Mouse (Mus musculus) liver, embryonic 15.5 days (tissue): ENCODE results near the gene Tmem229b. TPM values are rescaled to one million over a fixed set of nuclear protein-coding genes. Genes with fewer than 3 reads are reported as not detected.
"Not testable (repeated sequence)": the region's sequence is repeated elsewhere in the genome, so short reads cannot be mapped to it uniquely, and the experiment has no call there.

Source experiments
- ATAC-seq: fragments of 200-750 bp; cut with Nextera tagmentation; 2 replicates; pipeline ENCODE4 v1.8.0; 2017; ENCODE audit warnings: moderate number of reproducible peaks, mild to moderate bottlenecking, moderate library complexity; ENCODE audit not compliant: insufficient read depth
- H3K27ac ChIP-seq: fragments of 300-500 bp; sonication (generic); replicated peaks from 2 replicates; pipeline ENCODE4 v1.5.1; 2015; ENCODE audit warnings: mild to moderate bottlenecking, inconsistent platforms
- H3K27me3 ChIP-seq: fragments of 300-500 bp; sonication (generic); 2 replicates; pipeline ENCODE4 v1.6.1; 2015; ENCODE audit warnings: mild to moderate bottlenecking, inconsistent platforms
- H3K36me3 ChIP-seq: fragments of 300-500 bp; sonication (generic); replicated peaks from 2 replicates; pipeline ENCODE4 v1.6.1; 2015; ENCODE audit warnings: moderate library complexity, mild to moderate bottlenecking, inconsistent platforms
- H3K4me1 ChIP-seq: fragments of 300-500 bp; sonication (generic); replicated peaks from 2 replicates; pipeline ENCODE4 v1.6.1; 2015; ENCODE audit warnings: inconsistent platforms
- H3K4me2 ChIP-seq: fragments of 300-500 bp; sonication (generic); 2 replicates; pipeline ENCODE4 v1.6.1; 2015; ENCODE audit warnings: moderate library complexity, mild to moderate bottlenecking, inconsistent platforms
- H3K4me3 ChIP-seq: fragments of 300-500 bp; sonication (generic); replicated peaks from 2 replicates; pipeline ENCODE4 v1.5.1; 2015; ENCODE audit warnings: mild to moderate bottlenecking, inconsistent platforms
- H3K9ac ChIP-seq: fragments of 300-500 bp; sonication (generic); 2 replicates; pipeline ENCODE4 v1.6.1; 2015; ENCODE audit warnings: moderate library complexity, mild to moderate bottlenecking, inconsistent platforms
- H3K9me3 ChIP-seq: fragments of 300-500 bp; sonication (generic); replicated peaks from 2 replicates; pipeline ENCODE4 v1.6.1; 2016; ENCODE audit warnings: inconsistent platforms
- WGBS: fragments of 180-500 bp; shearing (Covaris S2); methylation state at CpG from one replicate; pipeline ENCODE4 v1.1.7; 2015; ENCODE audit warnings: mixed read lengths; ENCODE audit not compliant: insufficient replicate concordance; 5-methylcytosine and 5-hydroxymethylcytosine counted together
- polyA plus RNA-seq: library from polyadenylated mRNA; unstranded; fragments of >200 nt; fragmentation: Nextera tagmentation; extraction: Ambion mirVana; gene quantifications from 2 replicates; pipeline ENCODE4 v1.2.1, GENCODE M21; 2015

Gene Tmem229b
- polyA plus RNA-seq, 1 experiment from 2014 or later, result 3.5 TPM

DNA sequence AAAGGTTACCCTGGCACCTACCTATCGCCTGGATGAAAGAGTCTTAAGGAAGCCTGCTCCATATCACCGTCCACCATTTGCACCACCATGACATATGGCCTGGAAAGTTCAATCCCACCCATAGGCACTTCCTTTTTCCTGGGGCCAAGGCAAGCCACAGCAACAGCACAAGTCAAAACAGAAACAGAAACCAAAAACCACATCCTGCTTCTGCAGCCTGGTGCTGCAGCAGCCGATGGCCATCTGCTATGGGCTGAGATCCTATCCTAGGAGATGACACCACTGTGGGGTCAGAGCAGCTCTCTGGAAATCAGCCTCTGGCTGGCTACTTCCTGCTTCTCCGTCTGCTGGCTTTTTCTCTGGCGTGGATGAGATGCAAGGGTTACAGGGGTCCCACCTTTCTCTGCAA is 26.7 kb downstream of the Tmem229b start:
- Histone ChIP-seq H3K27ac (peak overlapping the region; percentile 55), H3K27me3 (no peaks in the 10 kb centered on the region), H3K4me1 (peaks cover 20% of the 10 kb centered on the region), H3K36me3 (no peaks in the 10 kb centered on the region), H3K4me3 (peak overlapping the region; percentile 38), H3K4me2 (peak overlapping the region; percentile 34), H3K9me3 (no peaks in the 10 kb centered on the region), H3K9ac (no peak overlapping the region)
- peak; percentile 70 for ATAC-seq
- 12% methylated on average over 5 of the region's 5 CpGs for WGBS

DNA sequence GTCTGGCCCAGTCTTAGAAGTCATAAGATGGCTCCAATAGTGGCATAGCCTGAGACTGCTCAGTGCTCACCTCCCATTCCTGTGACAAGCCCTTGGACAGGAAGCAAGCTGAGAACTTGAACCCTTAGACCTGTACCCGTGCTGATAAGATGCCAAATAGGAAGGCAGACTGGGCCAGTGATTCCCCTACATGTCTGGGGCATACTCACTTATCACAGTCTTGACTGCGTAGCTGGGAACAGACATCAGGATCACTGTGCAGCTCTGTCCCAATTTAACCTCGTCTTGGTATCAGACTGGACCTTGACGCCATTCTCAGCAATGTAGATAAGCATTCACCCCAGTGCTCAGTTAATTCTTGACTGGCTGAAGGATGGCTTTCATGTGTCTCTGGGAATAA is 29.9 kb downstream of the Tmem229b start:
- Histone ChIP-seq H3K27me3 (no peaks in the 10 kb centered on the region), H3K4me3 (no peak overlapping the region), H3K9ac (no peak overlapping the region), H3K36me3 (no peaks in the 10 kb centered on the region), H3K9me3 (no peaks in the 10 kb centered on the region), H3K4me2 (no peak overlapping the region), H3K27ac (no peak overlapping the region), H3K4me1 (peaks cover 8% of the 10 kb centered on the region; the same call in 1 of the 2 replicates)
- WGBS, result 26% methylated on average over 4 of the region's 4 CpGs
- ATAC-seq, result no peak

DNA sequence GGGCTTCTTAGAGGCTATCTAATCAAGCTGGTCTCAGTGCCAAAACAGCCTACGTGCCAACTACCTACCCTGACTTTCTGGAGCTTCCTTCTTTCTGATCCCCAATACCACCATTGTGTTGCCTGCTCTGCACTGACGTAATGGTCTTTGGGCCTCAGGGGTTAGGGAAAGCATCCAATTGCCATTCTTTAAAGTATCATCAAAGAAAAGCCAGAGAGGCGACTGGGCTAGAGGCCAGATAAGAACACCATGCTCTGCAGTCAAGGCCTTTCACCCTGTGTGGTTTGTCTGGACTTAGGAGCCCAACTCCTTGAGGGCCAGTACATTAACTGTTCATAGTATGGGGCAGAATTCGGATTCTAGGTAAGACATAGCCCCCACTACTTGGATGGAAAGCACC is 30.3 kb downstream of the Tmem229b start:
- H3K27ac ChIP-seq, result no peak overlapping the region
- no peak overlapping the region for H3K4me2 ChIP-seq
- peaks cover 7% of the 10 kb centered on the region; the same call in 1 of the 2 replicates for H3K4me1 ChIP-seq
- no peaks in the 10 kb centered on the region for H3K36me3 ChIP-seq
- no peaks in the 10 kb centered on the region for H3K27me3 ChIP-seq
- no peak overlapping the region for H3K4me3 ChIP-seq
- H3K9me3 ChIP-seq, result no peaks in the 10 kb centered on the region
- no peak for ATAC-seq
- H3K9ac ChIP-seq, result no peak overlapping the region
- 56% methylated on average over 4 of the region's 4 CpGs for WGBS

DNA sequence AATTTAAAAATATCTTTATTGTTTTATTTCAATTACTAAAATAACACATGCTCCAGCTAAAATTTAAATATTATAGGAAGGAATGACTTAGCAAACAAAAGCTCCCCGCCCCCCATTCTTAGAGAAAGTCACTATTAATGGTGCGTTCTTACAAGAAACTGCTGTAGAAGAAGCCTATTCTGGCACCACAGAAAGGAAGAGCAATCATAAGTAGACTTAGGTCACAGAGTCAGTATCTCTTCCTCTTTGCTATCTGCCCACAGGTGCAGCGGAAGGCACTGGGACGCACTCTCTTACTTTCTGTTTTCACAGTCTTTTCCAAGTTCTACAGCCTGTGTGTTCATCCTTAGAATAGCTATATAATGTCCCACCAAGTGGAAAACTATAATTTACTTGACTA is 31.6 kb downstream of the Tmem229b start:
- Histone ChIP-seq H3K9me3 (no peaks in the 10 kb centered on the region), H3K27me3 (no peaks in the 10 kb centered on the region), H3K4me1 (peaks cover 4% of the 10 kb centered on the region; the same call in 1 of the 2 replicates), H3K36me3 (no peaks in the 10 kb centered on the region), H3K4me2 (no peak overlapping the region), H3K9ac (no peak overlapping the region), H3K4me3 (no peak overlapping the region), H3K27ac (no peak overlapping the region)
- 65% methylated on average over 4 of the region's 4 CpGs for WGBS
- ATAC-seq, result no peak

DNA sequence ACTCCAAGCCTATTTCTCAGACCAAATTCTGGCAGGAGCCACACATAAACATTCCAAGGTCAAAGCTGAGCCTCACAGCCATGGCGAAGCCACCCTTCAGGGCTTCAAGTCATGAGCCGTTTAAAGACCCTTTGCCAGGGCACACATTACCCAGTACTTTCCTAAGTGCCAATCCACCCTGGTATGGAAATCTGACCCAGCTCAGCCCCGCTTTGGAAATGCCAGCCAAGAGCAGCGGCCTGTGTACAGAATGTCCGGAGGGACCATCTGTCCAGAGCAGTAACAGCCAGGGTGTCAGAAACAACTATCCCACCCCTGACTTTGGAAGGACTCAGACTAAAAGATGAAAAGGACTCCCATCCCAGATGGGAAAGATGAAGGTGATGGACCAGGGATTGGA is 32.7 kb downstream of the Tmem229b start:
- no peak for ATAC-seq
- 74% methylated on average over 5 of the region's 5 CpGs for WGBS
- H3K4me2 ChIP-seq, result no peak overlapping the region
- no peaks in the 10 kb centered on the region for H3K27me3 ChIP-seq
- no peak overlapping the region for H3K27ac ChIP-seq
- no peaks in the 10 kb centered on the region for H3K9me3 ChIP-seq
- no peak overlapping the region for H3K9ac ChIP-seq
- H3K4me1 ChIP-seq, result no peaks in the 10 kb centered on the region
- no peaks in the 10 kb centered on the region for H3K36me3 ChIP-seq
- no peak overlapping the region for H3K4me3 ChIP-seq

DNA sequence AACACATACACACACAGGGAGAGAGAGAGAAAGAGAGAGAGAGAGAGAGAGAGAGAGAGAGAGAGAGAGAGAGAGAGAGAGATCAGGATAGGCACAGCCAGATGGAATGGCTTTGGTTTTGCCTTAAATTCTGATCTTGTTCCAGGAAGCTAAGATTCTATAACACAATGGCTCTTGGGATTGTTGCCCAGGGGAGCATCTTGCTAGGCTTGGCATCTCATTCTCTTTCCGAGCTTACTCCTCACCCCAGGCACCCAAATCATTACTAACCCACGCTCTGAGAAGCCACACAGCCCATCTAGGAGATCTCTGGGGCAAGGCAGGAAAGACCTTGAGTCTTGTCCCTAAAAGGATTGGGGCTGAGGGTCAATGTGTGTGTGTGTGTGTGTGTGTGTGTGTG is 33.6 kb downstream of the Tmem229b start:
- Histone ChIP-seq H3K4me1 (no peaks in the 10 kb centered on the region), H3K4me3 (no peak overlapping the region), H3K27me3 (no peaks in the 10 kb centered on the region), H3K9me3 (no peaks in the 10 kb centered on the region), H3K27ac (no peak overlapping the region), H3K9ac (no peak overlapping the region), H3K36me3 (no peaks in the 10 kb centered on the region), H3K4me2 (no peak overlapping the region)
- 71% methylated on average over 2 of the region's 2 CpGs for WGBS
- no peak for ATAC-seq

DNA sequence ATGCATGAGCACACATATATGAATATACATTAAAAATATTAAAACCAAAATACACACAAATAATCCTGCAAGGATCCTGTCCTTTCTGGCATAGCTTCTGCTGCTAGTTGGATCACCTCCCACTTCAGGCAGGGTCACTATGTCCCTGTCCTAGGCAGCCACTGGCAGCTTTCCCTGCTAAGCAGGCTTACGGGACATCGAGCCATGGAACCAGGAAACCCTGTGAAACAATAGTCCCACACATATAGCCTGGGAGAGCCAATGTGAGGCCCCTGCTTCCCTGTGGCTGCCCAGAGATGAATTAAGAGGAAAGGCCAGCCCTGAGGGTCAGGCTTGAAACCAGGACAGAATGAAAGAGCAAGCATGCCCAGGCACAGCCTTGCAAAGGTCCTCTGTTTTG is 35.8 kb downstream of the Tmem229b start:
- 74% methylated on average over 2 of the region's 2 CpGs for WGBS

DNA sequence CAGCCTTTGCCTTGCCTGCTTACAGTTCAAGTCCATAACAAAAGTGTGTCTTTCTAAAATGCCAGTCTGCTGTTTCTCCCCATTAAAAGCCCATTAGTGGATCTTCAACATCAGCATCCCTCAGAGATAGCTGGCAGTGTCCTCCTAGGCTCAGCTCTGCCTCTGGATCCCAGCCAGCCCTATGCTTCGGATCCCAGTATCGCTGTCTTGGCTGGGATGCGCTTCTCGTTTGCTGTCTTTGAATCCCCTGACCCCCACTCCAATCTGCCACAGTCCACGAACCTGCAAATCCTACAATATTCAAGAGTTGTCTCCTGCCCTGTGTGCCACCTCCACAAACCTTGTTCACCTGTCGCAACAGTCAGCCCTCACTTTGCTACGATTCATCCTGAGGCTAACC is 36.7 kb downstream of the Tmem229b start:
- H3K4me2 ChIP-seq, result no peak overlapping the region
- H3K36me3 ChIP-seq, result no peaks in the 10 kb centered on the region
- no peak for ATAC-seq
- no peaks in the 10 kb centered on the region for H3K4me1 ChIP-seq
- H3K4me3 ChIP-seq, result no peak overlapping the region
- WGBS, result 72% methylated on average over 7 of the region's 7 CpGs
- H3K27ac ChIP-seq, result no peak overlapping the region
- no peaks in the 10 kb centered on the region for H3K27me3 ChIP-seq
- H3K9me3 ChIP-seq, result no peaks in the 10 kb centered on the region
- no peak overlapping the region for H3K9ac ChIP-seq

More for the DNA sequence above, 35.8 kb downstream of the Tmem229b start:
- no peak overlapping the region for H3K4me3 ChIP-seq
- no peak overlapping the region for H3K4me2 ChIP-seq
- H3K27me3 ChIP-seq, result no peaks in the 10 kb centered on the region
- ATAC-seq, result no peak
- no peak overlapping the region for H3K27ac ChIP-seq
- H3K4me1 ChIP-seq, result no peaks in the 10 kb centered on the region
- no peak overlapping the region for H3K9ac ChIP-seq
- H3K9me3 ChIP-seq, result no peaks in the 10 kb centered on the region
- H3K36me3 ChIP-seq, result no peaks in the 10 kb centered on the region

DNA sequence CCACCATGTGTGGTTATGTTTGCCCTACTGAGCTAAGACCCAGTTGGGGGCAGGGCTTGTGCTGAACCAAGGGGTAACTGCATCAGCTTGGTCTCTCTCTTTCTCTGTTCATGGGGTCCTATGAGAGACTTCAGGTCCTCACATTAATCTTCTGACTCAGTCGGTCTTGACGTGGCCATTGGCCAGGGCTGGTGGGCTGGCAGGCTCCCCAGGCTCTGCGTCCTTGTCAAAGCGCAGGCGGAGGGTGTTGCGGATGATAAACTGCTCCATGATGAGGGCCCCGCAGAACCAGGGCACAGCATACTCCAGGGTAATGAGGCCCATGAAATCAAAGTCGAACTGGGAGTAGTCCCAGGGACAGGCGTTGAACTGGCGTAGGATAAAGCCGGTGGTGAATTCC is 42.9 kb downstream of the Tmem229b start:
- WGBS, result 80% methylated on average over 11 of the region's 11 CpGs
- H3K27ac ChIP-seq, H3K4me2 ChIP-seq, ATAC-seq, H3K27me3 ChIP-seq, H3K9ac ChIP-seq, H3K9me3 ChIP-seq, H3K4me3 ChIP-seq, H3K36me3 ChIP-seq, H3K4me1 ChIP-seq: not testable (repeated sequence)

DNA sequence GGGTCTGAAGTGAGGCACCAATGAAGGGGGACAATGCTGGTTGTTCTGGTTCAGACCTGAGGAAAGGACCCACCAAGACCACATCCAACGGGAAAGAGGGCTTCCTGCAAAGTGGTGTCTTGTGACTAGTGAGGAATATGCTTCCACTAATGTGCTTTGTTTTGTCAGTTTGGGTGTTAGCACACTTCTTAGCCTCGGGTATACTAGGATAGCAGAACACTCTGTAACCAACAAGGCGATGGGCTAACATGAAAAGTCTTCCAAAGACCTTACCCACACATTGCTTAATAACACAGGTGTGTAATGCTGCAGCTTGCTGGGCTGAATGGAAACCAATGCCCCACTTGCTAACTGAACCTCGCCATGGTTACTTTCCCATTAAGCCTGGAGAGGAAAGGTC is 51.0 kb downstream of the Tmem229b start:
- ATAC-seq, result no peak
- no peak overlapping the region for H3K27ac ChIP-seq
- H3K4me1 ChIP-seq, result no peaks in the 10 kb centered on the region
- no peak overlapping the region for H3K4me2 ChIP-seq
- peaks cover 14% of the 10 kb centered on the region for H3K27me3 ChIP-seq
- H3K4me3 ChIP-seq, result no peak overlapping the region
- no peaks in the 10 kb centered on the region for H3K9me3 ChIP-seq
- H3K36me3 ChIP-seq, result no peaks in the 10 kb centered on the region
- WGBS, result 50% methylated on average over 4 of the region's 4 CpGs
- H3K9ac ChIP-seq, result no peak overlapping the region

DNA sequence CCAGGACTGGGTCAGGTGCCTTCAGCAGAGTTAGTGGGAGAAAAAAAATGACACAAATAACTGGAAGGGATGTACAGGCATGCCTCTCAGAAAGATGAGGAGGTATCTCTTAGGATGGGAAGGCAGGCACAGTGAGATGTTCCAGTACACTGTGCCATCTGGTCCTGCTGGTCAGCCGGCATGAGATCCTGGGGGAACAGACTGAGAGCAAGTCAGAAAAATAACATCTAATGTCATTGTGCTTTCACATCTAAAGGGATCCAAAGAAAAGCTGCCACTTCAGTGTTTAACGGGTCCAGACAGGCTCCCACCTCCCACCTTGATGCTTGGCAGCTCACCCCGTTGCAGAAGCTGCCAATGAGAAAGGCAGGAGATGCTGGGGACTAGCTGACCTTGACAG is 54.9 kb downstream of the Tmem229b start:
- Histone ChIP-seq H3K4me2 (no peak overlapping the region), H3K36me3 (no peaks in the 10 kb centered on the region), H3K9me3 (no peaks in the 10 kb centered on the region), H3K27ac (no peak overlapping the region), H3K4me3 (no peak overlapping the region), H3K9ac (no peak overlapping the region), H3K27me3 (peaks cover 22% of the 10 kb centered on the region), H3K4me1 (no peaks in the 10 kb centered on the region)
- WGBS, result 56% methylated on average over 3 of the region's 3 CpGs
- no peak for ATAC-seq

DNA sequence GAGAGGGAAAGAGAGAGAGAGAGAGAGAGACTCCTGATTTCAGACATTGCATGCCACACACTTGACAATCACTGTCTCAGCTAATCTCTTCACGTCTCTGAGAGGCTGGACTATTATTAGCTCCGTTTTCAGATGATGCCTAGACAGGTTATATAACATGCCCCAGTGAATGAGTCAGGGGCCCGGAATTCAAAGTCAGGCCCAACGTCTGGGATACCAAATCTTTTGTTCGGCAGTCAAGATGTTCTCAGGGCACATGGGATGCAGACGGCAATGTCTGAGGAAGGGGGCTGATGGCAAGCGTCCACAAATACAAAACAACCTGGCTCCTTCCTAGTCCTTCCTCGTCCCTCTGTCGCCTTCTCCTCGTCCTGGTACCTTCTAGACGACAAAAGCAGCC is 55.4 kb downstream of the Tmem229b start:
- no peak for ATAC-seq
- no peaks in the 10 kb centered on the region for H3K4me1 ChIP-seq
- 57% methylated on average over 11 of the region's 11 CpGs for WGBS

More for the DNA sequence above, 55.4 kb downstream of the Tmem229b start:
- no peaks in the 10 kb centered on the region for H3K9me3 ChIP-seq
- peaks cover 27% of the 10 kb centered on the region for H3K27me3 ChIP-seq
- H3K9ac ChIP-seq, result no peak overlapping the region
- no peak overlapping the region for H3K27ac ChIP-seq
- no peak overlapping the region for H3K4me2 ChIP-seq
- H3K36me3 ChIP-seq, result no peaks in the 10 kb centered on the region
- H3K4me3 ChIP-seq, result no peak overlapping the region
